Mouse (Mus musculus) thymus, postnatal 4 days (tissue): ENCODE results near the gene Dnaja3.

Source experiments
- DNase-seq: peaks from one replicate; pipeline ENCODE4 v3.0.0; 2021

Dnaja3 gene

DNA sequence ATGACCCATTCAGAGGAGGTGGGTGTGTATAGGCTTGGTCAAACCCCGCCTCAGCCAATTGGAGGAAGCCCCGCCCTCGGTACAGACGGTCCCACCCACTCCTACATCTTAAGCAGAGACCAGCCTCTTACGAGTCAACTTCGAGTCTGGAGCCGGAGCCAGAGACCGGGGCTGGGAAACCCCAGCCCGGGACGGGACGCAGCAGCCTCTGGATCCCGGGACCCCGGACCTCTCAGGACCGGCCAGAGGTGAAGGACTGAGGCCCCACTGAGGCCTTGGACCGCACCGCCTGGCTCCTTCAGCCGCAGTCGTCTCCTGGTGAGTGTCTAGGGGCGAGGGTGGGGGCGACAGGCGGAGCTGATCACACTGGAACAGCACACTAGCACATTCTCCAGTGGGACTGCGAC is at the start of gene Dnaja3, which contains the start of gene Vasn:
Gene Dnaja3, plus strand, starts transcription at position 159 of the 407 bp plus-strand sequence.
Gene Vasn, plus strand, starts transcription at position 111 of the 407 bp plus-strand sequence.
- DNase-seq = peak; percentile 73

DNA sequence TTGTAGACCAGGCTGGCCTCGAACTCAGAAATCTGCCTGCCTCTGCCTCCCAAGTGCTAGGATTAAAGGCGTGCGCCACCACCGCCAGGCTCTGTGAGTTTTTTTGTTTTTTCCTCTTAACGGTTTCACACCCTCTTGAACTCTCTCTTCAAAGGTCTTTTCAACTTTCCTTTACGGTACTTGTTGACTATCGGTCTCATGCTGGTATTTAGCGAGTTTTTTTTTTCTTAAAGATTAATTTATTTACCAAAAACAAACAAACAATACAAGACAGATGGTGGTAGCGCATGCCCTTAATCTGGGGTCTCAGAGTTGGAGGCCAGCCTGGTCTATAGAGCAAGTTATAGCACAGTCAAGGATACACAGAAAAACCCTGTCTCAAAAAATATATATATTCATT is 49.6 kb upstream of the Dnaja3 start:
- no peak for DNase-seq

DNA sequence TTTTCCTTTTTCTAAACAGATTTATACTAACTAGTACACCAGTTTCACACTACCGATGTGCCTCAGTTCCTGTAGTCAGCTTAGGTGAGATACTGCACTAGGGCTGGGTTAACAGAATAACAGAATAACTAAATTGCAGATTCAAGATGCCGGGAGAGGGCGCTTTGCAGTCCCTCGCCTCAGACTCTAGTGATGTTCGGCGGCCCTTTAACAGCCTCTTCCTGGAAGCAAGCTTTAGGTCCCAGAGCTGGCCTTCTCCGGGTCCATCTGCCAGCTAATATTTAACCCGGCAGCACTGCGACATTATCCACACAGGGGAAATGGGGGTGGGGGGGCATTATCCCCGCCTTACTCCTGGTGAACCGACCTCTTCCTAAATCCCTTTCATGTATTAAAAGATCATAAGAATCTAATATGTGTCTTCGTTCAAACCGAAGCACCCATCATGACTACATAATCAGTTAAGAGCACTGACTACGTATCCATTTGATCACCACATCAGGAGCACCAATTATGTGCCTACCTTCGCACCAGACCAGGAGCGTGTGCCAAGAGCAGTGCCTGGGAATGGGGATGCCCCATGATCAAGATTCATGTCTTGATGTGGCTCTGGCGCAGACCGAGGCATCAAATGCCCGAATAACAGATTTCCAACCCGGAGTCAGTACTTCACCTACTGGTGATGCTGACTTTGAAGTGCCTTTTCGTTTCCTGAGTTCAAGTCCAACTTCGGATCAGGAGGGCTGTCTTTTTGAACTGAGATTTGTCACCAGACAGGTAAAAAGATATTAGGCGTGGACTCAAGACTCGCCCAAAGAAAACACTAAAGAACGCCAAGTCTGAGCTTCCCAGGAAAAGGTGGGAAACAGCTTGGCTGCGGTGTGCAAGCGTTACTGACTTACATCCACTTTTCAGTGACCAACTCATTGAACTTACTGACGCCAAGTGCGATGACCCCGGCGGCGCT is 46.6 kb upstream of the Dnaja3 start:
- DNase-seq = peak; percentile 73

DNA sequence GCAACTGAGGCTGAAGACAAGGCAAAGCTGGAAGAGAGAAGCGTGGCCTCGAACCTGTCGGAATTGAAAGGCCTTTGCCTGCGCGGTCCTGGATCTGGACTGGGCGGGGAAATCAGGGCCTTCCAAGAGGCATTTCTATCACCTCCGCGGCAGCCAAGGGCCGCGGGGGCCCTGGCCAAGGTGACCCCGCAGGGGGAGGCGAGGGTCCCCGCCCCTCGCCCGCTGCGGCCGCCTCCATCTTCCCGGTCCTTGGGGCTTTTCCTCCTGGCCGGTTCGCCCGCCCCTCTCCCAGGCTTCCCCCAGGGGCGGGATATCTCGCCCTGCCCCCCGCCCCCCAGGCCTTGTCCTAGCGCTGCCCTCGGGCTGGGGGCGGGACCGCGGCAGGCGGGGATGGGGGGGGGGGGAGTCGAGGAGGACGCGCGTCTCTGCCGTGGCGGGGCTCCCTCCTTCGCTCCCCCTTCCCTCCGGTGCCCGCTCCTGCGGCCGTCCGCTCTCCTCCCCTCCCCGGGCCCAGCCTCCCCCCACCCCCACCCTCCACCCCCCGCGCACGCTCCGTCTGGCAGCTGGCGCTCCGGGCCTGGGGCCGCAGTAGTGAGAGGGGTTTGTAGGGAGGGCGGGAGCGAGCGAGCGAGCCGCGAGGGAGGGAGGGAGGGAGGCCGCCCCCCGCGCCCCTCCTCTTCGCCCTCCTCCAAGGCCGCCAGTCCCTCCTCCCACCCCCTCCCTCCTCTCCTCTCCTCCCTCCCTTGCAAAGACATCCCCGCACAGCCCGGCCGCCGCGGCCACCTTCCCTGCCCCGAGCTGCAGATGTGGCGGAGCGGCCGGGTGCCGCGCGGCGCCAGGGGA is 45.6 kb upstream of the Dnaja3 start, which contains the start of gene Glis2:
Gene Glis2, plus strand, starts transcription at position 743 of the 843 bp plus-strand sequence.
- peak; percentile 67 for DNase-seq

DNA sequence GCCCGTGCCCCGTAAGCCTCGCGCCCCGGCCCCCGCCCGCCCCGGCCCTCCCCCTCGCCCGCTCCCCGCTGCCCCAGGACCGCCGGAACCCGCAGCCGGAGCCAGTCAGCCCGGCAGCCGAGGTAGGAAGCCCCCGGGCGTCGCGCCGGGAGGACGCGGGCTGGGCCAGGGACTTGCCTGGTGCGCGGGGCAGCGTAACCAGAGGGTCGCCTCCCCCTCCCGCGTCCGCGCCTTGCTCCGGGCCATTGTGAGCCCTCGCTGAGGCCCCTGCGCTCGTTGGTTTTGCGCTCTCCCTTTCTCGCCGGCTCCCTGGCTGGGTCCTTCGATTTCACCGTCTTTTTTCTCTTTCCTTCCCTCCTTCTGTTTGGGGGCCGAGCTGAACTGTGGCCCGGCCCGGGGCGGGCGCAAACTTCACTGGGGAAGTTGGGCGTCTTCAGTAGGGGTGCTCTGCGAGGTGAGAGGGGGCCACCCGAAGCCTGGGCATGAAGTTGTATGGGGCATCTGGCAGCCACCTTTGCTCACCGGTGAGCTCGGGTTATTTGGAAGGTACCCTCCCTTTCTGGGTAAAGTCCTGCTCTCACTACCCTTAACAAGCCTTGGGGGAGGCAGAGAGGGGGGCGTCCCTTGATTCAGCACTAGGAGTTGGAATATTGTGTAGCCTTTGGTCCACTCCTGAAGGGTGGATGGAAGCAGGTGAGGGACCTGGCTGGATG is 44.8 kb upstream of the Dnaja3 start:
- no peak for DNase-seq

DNA sequence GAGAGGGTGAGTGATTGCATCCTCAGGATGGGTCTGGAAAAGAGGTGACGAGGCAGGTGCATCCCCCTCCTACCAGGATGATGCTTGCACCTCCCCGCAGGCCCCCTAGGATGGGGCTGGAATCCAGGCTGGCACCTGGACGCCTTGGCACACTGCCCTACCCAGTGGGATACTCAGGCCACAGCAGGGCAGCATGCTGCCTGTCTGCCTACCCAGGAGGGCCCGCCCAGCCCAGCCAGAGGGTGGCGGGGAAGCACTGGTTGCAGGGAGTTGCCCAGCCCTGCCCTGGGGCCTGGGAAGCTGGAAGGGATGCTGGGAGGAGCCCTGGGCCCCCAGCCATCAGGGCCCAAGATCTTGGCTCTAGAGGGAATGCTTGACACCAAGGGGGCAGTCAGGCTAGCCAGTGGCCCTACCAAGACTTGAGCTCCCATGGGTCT is 44.2 kb upstream of the Dnaja3 start:
- peak; percentile 32 for DNase-seq

DNA sequence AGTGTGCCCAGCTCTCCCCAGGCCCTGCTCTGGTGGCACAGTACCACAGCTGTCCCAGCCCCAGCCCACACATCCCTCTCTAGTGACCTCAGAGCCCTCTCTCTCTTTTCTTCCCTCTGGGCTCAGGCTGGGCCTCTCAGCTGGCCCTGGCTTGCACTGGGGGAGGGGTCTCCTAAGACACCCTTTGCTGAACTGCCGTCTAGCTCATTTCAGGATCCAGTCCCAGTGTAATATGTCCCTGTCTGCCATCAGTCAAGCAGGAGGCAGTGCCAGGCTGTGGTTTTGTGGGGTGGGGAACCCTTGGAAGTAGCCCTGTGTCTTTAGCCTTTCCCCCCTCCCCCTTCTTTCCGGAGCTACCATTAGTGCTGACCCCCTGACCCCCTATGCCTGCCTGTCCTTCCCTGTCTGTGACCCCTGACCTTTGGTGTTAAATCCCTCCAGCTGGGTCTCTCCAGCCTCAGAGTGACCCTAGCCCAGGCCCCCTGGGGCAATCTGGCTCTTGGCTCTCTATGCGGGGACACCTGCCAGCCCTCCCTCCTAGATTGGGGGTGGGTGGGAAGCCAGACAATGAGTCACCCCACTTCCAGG is 43.6 kb upstream of the Dnaja3 start:
- no peak for DNase-seq

DNA sequence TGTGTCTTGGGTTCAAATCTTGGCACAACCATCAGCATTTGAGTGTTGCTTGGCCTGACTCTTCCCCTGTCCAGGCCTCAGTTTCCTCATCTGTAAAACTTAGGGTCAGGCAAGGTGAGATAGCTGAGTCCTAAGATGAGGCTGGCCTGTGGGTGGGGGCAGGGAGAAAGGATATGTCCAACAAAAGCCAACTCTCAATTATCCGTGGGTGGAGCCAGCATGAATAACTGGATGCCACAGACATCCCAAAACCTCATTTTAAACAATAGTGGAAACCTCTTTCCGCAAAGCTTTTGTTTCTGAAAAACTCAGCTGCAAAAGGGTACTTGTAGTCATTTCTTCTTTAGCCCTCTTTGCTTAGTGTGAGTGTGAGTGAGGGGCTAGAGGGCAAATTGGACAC is 43.0 kb upstream of the Dnaja3 start:
- DNase-seq = no peak

DNA sequence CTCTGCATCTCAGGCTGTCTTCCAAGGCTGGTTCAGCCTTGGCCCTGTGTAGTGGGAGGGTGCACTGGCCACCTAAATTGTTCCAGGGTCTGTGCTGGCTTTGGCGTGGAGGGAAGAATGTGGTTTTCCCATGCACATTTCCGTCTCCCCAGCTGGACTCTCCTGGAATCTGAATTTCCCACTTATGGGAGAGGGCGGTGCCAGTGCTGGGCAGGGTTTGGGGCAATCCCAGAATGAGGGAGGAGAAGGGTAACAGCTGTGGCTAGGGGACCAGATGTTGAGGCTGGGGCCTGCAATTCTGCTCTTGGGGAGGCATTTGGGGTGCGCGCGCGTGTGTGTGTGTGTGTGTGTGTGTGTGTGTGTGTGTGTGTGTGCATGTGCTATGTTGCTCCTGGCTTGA is 42.5 kb upstream of the Dnaja3 start:
- no peak for DNase-seq

DNA sequence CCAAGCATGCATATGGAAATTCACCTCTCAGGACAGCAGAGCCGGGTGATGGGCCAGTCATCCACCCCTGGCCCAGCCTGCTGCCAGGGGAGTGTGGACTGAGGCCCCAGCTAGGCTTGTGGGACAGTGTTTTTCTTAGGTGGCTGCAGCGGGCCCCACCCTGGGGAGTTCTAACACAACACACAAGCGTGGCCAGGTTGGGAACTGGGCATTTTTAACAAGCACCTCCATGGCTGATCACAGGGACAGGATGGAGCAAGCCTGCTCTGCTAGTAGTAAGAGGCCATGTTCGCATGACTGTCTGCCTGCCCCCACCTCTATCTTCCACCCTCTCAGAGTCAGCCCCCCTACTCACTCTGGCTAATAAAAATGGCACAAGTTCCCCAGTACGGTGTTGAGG is 41.7 kb upstream of the Dnaja3 start:
- DNase-seq = no peak

DNA sequence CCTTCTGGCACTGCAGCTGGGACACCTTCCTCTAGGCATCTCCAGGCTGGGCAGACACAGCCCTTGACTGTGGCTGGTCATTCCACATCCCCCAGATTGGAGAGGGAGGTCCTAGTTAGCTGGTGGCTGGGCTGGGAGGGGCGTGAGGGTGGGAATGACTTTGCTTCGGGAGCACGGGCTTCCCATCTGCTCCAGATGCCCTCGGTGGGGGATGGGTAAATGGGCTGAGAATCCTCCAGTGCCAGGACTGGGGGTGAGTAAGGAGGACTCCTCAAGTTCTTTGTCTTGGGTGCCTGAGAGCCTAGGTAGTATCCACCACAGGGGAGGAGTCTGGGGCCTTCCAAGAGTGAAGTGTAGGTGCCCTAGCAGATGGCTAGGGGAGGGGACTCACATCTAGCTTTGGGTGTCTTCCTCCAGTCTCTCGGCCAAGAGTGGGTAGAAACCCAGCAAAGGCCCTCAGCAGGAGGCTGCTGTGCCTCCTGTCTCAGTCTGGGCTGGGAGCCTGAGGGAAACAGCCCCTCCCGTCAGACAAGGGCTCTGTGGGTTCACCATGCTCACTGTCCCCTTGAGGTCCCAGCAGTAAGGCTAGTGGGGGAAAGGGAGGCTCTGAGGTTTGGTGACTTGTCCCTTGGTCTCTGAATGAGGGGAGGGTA is 40.8 kb upstream of the Dnaja3 start:
- DNase-seq = no peak

DNA sequence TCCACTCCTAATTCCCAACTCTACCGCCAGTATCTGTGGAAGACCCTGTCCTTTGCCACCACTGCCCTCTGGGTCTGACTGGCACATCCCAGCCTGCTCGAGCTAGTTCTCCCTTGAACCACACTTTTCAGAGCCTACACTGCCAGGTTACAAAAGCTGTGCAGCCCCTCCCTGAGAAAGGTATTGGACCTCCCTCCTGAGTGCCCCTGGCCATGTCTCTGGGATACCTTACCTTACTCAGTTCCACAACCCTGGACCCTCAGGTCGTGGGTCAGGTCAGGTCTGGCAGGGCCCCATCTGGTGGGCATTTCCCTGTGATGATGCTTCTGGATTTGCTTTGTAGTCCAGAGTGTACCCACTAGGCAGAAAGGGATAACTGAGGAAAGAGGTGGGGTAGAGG is 40.2 kb upstream of the Dnaja3 start:
- DNase-seq = no peak

DNA sequence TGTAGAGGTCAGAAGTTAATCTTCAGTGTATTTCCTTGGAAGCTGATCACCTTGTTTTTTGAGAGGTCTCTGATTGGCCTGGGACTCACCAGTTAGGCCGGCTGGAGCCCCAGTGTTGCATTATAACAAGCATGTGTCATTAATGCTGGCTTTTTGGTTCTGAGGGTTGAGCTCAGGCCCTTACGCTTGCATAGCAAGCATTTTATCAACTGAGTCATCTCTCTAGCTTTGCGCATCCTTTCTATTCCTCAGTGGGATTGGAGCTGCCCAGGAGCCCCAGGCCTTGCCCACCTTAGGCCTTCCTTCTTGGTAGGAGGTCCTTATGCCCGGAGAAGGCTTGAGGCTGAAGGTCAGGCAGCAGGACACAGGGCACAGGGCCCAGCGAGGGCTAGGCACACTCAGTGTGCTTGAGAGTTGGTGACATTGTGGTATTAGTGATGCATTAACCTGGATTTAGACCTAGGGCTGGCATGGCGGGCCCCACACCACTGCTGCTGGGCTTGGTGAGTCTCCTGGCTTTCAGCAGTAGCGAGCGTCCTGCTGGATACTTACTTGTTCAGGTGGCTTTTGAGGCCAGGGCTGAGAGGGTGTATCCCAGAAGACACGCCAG is 39.0 kb upstream of the Dnaja3 start:
- no peak for DNase-seq

DNA sequence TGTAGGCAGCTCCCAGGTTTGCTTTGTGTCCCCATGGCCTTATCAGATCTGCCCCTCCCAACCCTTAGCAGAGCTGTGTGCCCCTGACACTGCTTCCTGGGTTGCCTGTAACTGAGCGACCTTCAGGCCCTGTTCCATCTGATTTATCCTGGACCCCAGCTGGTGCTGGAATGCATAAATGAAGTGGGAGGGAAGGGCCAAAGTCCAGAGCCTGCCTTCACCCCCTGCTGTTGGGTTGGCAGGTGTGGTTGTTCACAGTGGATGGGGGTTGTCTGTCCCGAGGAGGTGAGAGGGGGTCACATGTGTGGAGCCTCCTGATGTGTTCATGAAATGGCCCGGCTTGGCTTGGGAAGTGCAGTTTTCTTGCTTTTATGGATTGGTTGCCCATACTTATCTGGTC is 37.6 kb upstream of the Dnaja3 start:
- no peak for DNase-seq

DNA sequence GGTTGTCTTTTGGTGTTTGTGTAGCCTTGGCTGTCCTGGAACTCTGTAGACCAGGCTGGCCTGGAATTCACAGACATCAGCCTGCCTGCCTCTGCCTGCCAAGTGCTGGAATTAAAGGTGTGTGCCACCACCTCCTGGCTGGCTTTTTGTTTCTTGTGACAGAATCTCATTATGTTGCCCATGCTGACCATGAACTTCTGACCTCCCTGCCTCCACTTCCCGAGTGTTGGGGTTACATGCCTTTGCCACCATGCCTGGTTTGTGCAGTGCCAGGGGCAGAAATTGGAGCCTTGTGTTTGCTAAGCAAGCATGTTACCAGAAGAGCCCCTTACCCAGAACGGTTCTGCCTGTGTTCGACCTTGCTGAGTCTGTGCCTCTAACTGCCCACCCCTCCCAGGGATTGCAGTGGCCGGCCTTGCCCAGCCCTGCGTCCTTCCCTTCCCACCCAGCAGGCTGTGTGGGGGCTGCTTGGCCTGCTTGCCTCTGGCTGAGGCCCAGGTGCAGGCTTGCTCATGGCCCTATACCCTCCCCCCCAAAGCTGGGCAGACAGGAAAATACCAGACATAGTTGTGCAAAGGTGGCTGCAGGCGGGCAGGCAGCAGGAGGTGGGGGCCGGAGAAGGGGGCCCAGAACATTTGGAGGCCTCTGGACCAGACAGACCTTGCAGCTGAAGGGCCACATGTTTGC is 36.9 kb upstream of the Dnaja3 start:
- no peak for DNase-seq

DNA sequence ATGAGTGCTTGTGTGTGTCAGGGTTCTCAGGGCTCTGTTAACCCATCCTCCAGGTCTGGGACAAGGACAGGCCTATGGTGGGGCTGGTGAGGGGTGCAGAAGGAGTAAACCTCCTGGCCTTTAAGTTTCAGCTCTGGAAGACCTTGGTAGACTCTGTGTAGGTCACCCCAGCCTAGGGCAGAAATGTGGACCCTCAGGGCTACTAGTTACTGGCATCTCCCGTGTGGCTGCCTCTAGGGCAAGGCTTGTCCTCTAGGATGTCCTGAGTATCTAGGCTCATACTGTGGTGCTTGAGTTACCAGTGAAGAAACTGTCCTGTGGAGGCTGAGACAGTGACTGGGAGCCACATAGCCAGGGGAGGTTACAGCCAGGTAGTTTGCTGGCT is 36.3 kb upstream of the Dnaja3 start:
- DNase-seq = no peak

DNA sequence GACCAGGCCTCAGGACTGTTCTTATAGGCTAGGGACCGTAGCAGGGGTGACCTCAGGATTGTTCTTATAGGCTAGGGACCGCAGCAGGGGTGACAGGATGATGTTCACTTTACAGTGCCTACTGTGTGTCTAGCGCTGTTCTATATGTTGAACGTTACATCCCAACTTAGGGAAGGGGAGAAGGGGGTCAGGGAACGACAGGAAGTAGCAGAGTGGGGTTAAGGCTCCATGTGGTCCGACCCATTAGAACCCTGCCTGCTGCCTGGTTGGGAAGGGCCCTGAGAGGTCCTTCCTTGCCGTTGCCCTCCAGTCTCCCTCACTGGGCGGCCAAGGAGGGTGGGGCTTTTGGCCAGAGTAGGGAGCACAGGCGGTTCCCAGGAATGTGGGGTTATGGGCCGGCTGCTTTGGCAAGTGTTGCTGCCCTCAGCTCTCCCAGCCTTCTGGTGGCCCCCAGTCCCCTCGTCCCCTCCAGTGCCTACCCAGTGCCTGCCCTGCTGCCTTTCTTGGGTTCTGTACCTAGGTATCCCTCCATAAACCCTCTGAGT is 35.4 kb upstream of the Dnaja3 start:
- no peak for DNase-seq

DNA sequence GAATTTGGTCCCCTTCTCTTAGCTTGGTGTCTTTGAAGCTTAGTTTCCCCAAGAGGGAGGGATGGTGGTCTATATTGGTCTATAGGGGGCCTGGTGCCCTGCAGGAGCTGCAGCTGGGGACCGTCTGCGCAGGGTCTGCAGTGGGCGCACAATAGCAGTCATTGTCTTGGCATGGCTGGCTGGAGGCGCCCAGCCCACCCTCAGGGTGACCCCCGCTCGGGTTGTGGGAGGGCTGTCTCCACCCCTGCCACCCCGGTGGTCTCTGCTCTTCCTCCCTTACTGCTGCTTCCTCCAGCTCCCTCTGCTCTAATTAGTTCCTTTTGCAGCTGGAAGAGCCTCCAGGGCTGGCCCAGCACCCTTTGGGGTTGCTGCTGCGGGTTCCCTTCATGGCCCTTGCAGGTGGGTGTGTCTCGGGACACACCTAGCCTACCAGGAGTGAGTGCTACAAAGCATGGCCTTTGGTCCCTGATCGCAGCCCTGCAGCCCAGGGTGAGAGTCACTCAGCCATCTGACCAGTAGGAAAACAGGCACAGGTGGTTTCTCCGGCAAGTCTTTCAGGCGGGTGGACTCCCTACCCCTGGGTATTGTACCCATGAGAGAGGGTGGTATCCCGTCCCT is 34.2 kb upstream of the Dnaja3 start:
- no peak for DNase-seq

DNA sequence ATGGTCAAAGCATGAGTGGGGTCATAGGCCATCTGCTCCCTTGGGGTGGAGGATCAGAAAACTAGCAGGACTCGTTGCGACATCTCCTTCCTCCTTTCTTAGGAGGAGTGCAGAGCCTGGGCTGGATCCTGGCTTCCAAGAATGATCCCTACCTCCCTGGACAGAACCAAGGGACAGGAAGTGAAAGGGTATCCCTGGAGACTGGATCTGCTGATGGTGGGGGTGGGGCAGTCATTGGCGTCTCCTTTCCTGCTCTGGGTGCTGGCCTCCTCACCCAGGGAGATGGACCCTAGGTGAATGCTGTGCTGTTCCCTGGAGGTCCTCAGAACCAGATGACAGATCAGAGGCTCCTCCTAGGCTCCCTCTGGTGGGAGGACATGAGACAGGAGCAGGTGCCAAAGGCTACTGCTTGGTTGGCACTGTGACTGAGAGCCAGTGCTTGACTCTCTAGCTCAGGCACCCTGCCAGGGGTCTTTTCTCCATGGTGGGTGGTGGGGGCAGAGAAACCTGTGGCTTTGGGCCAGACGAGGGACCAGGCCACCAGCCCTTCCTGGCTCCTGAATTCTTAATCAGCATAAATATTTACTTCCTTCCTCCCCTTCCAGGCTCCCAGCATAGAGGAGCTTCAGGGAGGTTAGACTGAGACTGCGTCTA is 33.2 kb upstream of the Dnaja3 start:
- DNase-seq = peak; percentile 51
